Mouse (Mus musculus) neural tube, embryonic 12.5 days (tissue): ENCODE data around the gene Pdrg1. TPM values are rescaled to one million over a fixed set of nuclear protein-coding genes. Genes with fewer than 3 reads are reported as not detected.
A peak's percentile ranks its signal among the peaks of the same experiment; 100 is the strongest.

Source experiments
- ATAC-seq: fragments of 200-750 bp; cut with Nextera tagmentation; 2 replicates; pipeline ENCODE4 v1.8.0; 2017; ENCODE audit warnings: low read depth, mild to moderate bottlenecking, moderate TSS enrichment, moderate library complexity; ENCODE audit not compliant: low FRiP score
- H3K27ac ChIP-seq: fragments of 300-500 bp; sonication (generic); 2 replicates; pipeline ENCODE4 v1.5.1; 2016
- H3K27me3 ChIP-seq: fragments of 300-500 bp; sonication (generic); replicated peaks from 2 replicates; pipeline ENCODE4 v1.6.1; 2016; ENCODE audit warnings: mild to moderate bottlenecking
- H3K36me3 ChIP-seq: fragments of 300-500 bp; sonication (generic); 2 replicates; pipeline ENCODE4 v1.6.1; 2016; ENCODE audit warnings: mild to moderate bottlenecking
- H3K4me1 ChIP-seq: fragments of 300-500 bp; sonication (generic); 2 replicates; pipeline ENCODE4 v1.6.1; 2016
- H3K4me2 ChIP-seq: fragments of 300-500 bp; sonication (generic); replicated peaks from 2 replicates; pipeline ENCODE4 v1.6.1; 2016; ENCODE audit warnings: mild to moderate bottlenecking
- H3K4me3 ChIP-seq: fragments of 300-500 bp; sonication (generic); 2 replicates; pipeline ENCODE4 v1.5.1; 2016
- H3K9ac ChIP-seq: fragments of 300-500 bp; sonication (generic); 2 replicates; pipeline ENCODE4 v1.6.1; 2016; ENCODE audit warnings: mild to moderate bottlenecking
- H3K9me3 ChIP-seq: fragments of 300-500 bp; sonication (generic); 2 replicates; pipeline ENCODE4 v1.6.1; 2016; ENCODE audit warnings: mild to moderate bottlenecking
- WGBS: fragments of 180-500 bp; shearing (Covaris S2); methylation state at CpG from one replicate; pipeline ENCODE4 v1.1.7; 2016; 5-methylcytosine and 5-hydroxymethylcytosine counted together
- polyA plus RNA-seq: library from polyadenylated mRNA; unstranded; fragments of >200 nt; fragmentation: Nextera tagmentation; extraction: Ambion mirVana; gene quantifications from 2 replicates; pipeline ENCODE4 v1.2.1, GENCODE M21; 2016

Pdrg1 gene
- polyA plus RNA-seq, 1 experiment from 2014 or later = 182 TPM

- 46% methylated on average over 9 of the region's 9 CpGs for whole genome bisulfite sequencing
- Histone ChIP-seq H3K36me3 (peaks cover 5% of the 10 kb centered on the region), H3K27me3 (peaks cover 32% of the 10 kb centered on the region), H3K9me3 (no peaks in the 10 kb centered on the region), H3K27ac (no peak overlapping the region), H3K4me1 (0 out of 2 replicates have a peak, but pooled peaks cover 9% of the 10 kb centered on the region), H3K9ac (no peak overlapping the region), H3K4me2 (no peak overlapping the region), H3K4me3 (no peak overlapping the region)
- no peak for ATAC-seq
Measured at GRCm38 (mm10) chr2:153049288-153049996, 34.2 kb upstream of the Pdrg1 start.

DNA sequence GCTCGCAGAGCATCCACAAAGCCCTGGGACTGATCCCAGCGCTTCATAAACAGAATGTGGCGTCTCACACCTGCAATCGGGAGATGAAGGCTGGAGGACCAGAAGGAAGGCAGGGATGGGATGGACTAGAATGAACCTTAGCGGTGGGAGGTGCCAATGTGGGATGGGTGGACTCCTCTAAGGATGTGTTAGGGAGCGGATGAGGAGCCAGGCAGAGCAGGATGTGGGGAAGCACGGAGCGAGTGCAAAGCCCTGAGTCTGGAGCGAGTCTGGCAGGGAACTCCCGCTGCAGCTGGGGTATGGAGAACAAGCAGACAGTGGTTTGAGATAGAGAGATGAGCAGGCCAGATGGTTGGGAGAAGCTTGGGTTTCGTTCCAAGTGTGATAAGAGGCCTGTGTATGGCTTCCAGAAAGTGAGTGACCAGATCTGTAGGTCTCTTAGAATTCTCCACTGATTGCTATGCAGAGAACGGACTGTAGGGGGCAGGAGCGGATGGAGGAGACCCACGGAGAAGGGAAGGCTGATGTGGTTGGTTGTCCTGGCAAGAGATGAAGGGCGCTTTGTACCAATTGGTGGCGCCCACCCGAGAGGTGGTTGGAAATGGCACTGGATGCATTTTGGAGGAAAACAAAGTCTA is 32.7 kb upstream of the Pdrg1 start:
- Histone ChIP-seq H3K27ac (no peak overlapping the region), H3K4me1 (0 out of 2 replicates have a peak, but pooled peaks cover 9% of the 10 kb centered on the region), H3K9ac (no peak overlapping the region), H3K4me2 (no peak overlapping the region), H3K9me3 (no peaks in the 10 kb centered on the region), H3K27me3 (peaks cover 26% of the 10 kb centered on the region), H3K36me3 (no peaks in the 10 kb centered on the region), H3K4me3 (no peak overlapping the region)
- ATAC-seq = no peak
- WGBS = 48% methylated on average over 17 of the region's 17 CpGs

DNA sequence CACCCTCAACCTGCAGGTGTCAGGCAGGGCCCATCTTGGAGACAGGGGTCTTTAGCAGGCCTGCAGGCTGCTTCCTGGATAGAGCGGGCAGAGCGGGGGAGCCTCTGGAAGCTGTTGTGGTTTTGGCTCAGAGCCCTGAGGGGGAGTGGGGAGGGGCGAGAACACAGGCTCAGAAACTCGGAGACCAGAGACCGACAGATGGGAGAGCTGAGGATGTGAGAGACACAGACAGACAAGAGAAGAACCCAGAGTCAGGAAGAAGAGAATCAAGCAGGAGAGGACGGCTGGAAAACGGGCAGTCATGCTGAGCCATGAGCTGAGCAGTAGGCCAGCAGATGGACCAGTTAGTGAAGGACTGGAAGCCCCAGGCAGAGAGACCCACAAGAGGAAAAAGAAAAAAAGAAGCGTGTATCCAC is 30.7 kb upstream of the Pdrg1 start:
- H3K27ac ChIP-seq = no peak overlapping the region
- no peak for ATAC-seq
- H3K4me3 ChIP-seq = no peak overlapping the region
- H3K36me3 ChIP-seq = no peaks in the 10 kb centered on the region
- 0 out of 2 replicates have a peak, but pooled peaks cover 6% of the 10 kb centered on the region for H3K4me1 ChIP-seq
- no peak overlapping the region for H3K4me2 ChIP-seq
- H3K9ac ChIP-seq = 0 out of 2 replicates have a peak overlapping the region, but pooled peaks have one; percentile 26
- no peaks in the 10 kb centered on the region for H3K9me3 ChIP-seq
- 46% methylated on average over 8 of the region's 8 CpGs for WGBS
- 0 out of 2 replicates have a peak, but pooled peaks cover 5% of the 10 kb centered on the region for H3K27me3 ChIP-seq

DNA sequence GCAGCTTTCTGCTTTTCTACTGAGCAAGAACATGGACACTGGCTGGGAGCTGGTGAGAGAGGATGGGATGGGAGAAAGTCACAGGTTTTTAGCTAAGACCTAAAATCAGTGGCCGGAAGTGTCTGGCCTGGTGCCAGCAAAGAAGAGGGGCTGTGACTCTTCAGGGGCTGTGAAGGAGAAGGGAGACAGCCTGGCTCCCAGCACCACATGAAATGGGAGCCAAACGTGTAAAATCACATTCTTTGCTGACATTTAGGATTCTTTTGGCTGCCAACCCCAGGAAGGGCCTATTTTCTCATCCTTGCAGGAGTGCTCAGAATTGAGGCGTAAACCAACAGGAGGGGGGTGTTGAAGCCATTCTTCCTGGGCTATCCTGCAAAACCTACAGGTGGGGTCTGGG is 28.7 kb upstream of the Pdrg1 start:
- H3K4me2 ChIP-seq = no peak overlapping the region
- H3K36me3 ChIP-seq = no peaks in the 10 kb centered on the region
- no peak for ATAC-seq
- 0 out of 2 replicates have a peak, but pooled peaks cover 5% of the 10 kb centered on the region for H3K27me3 ChIP-seq
- no peak overlapping the region for H3K4me3 ChIP-seq
- H3K27ac ChIP-seq = no peak overlapping the region
- 0 out of 2 replicates have a peak, but pooled peaks cover 6% of the 10 kb centered on the region for H3K4me1 ChIP-seq
- no peaks in the 10 kb centered on the region for H3K9me3 ChIP-seq
- 65% methylated on average over 3 of the region's 3 CpGs for WGBS
- no peak overlapping the region for H3K9ac ChIP-seq

GRCm38 (mm10) chr2:153036690-153037089 is 21.5 kb upstream of the Pdrg1 start:
- Histone ChIP-seq H3K4me3 (no peak overlapping the region), H3K9ac (no peak overlapping the region), H3K36me3 (no peaks in the 10 kb centered on the region), H3K27ac (no peak overlapping the region), H3K4me2 (peak overlapping the region; percentile 16; the same call in 1 of the 2 replicates), H3K4me1 (peaks cover 20% of the 10 kb centered on the region), H3K9me3 (no peaks in the 10 kb centered on the region), H3K27me3 (peaks cover 18% of the 10 kb centered on the region)
- WGBS = 32% methylated on average over 2 of the region's 2 CpGs
- no peak for ATAC-seq

GRCm38 (mm10) chr2:153033545-153034230 is 18.5 kb upstream of the Pdrg1 start:
- ATAC-seq = no peak
- Histone ChIP-seq H3K27me3 (peaks cover 37% of the 10 kb centered on the region), H3K4me1 (peaks cover 23% of the 10 kb centered on the region), H3K9me3 (no peaks in the 10 kb centered on the region), H3K4me3 (peak overlapping the region; percentile 65; the same call in 1 of the 2 replicates), H3K36me3 (no peaks in the 10 kb centered on the region), H3K27ac (no peak overlapping the region), H3K4me2 (peak overlapping the region; percentile 88), H3K9ac (0 out of 2 replicates have a peak overlapping the region, but pooled peaks have one; percentile 64)
- WGBS = 70% methylated on average over 5 of the region's 5 CpGs

GRCm38 (mm10) chr2:153032973-153033372 is 17.7 kb upstream of the Pdrg1 start:
- H3K4me2 ChIP-seq = peak overlapping the region; percentile 88
- no peaks in the 10 kb centered on the region for H3K9me3 ChIP-seq
- no peak for ATAC-seq
- peak overlapping the region; percentile 65 for H3K4me3 ChIP-seq
- no peak overlapping the region for H3K27ac ChIP-seq
- peak overlapping the region; percentile 64; the same call in 1 of the 2 replicates for H3K9ac ChIP-seq
- H3K4me1 ChIP-seq = peaks cover 20% of the 10 kb centered on the region
- no peaks in the 10 kb centered on the region for H3K36me3 ChIP-seq
- WGBS = 14% methylated on average over 4 of the region's 4 CpGs
- H3K27me3 ChIP-seq = peaks cover 40% of the 10 kb centered on the region

- Histone ChIP-seq H3K9me3 (no peaks in the 10 kb centered on the region), H3K27ac (peak overlapping the region; percentile 50; the same call in 1 of the 2 replicates), H3K9ac (peak overlapping the region; percentile 64), H3K27me3 (peaks cover 40% of the 10 kb centered on the region), H3K4me3 (peak overlapping the region; percentile 65), H3K4me1 (peaks cover 20% of the 10 kb centered on the region), H3K36me3 (no peaks in the 10 kb centered on the region), H3K4me2 (peak overlapping the region; percentile 88)
- 2% methylated on average over 45 of the region's 58 CpGs for WGBS
- peak; percentile 73 for ATAC-seq
Measured at GRCm38 (mm10) chr2:153032083-153032842, 17.0 kb upstream of the Pdrg1 start.

DNA sequence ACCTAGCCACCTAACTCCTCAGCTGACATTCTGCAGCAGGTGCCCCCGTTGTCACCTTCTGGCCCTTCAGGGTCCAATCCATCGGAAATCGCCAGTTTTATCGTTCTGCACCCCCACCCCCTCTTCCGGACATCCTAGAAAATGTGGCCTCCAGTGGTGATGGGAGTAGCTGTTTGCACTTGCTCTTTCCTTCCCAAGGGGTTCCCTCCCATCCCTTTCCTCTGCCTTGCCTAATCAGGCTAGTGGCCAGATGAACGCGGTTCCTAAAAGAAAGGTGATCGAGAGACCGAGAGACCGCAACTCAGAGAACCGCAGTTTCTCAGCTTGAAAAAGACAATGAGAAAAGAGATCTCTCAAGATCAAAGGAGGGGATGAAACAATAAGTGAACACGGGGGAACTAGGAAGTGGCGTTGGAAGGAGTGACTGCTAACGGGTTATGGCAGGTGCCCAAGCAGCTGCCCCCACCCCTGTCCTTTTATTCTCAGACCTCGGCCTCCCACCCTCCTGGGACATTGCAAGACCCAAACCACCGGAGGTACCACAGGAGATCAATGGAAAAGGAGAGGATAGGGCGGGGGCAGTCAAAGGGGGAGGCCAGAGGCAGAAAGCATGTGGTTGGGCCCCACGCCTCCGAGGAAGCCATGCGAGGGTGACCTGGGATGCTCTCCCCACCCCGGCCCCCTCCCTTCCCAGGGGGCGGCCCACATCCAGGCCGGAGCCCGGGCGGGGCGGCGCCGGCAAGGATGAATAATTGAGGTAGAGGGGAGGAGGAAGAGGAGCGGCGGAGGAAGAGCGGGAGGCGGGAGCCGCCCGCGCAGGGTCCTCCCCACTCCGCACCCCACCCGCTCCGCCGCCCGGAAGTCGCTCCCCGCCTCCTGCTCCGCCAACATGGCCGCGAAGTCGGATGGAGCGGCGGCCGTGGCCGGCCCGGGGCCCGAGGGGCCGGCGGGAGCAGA is 16.2 kb upstream of the Pdrg1 start, which contains the start of gene Xkr7:
Xkr7 (plus strand) TSS at position 727 of the 957 bp plus-strand sequence.
- H3K9me3 ChIP-seq = no peaks in the 10 kb centered on the region
- no peaks in the 10 kb centered on the region for H3K36me3 ChIP-seq
- peaks cover 20% of the 10 kb centered on the region for H3K4me1 ChIP-seq
- under 1% methylated on average over 51 of the region's 54 CpGs for WGBS
- ATAC-seq = peak; percentile 75
- peak within 1 kb of the TSS; percentile 50; the same call in 1 of the 2 replicates for H3K27ac ChIP-seq
- peak within 1 kb of the TSS; percentile 65 for H3K4me3 ChIP-seq
- H3K9ac ChIP-seq = peak within 1 kb of the TSS; percentile 64
- H3K27me3 ChIP-seq = peaks cover 40% of the 10 kb centered on the region
- peak within 1 kb of the TSS; percentile 88 for H3K4me2 ChIP-seq

DNA sequence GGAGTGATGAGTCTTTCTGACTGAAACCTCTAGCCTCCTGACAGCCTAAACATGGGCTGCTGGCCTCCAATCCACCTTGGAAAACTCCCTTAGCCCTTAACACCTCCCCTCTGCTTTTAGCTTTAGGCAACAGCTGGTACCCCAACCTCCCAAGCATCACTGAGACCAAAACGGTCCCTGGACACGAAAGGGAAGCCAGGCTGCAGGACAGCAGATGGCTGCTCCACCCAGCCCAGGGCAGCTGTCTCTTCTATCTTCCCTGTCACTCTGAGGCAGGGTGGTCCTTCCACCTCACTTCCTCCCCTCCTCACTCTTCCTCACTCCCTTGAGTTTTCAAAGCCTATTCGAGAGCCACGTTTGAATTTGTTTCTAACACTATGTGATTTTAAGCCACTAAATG is 15.2 kb upstream of the Pdrg1 start:
- peaks cover 40% of the 10 kb centered on the region for H3K27me3 ChIP-seq

More for the DNA sequence above, 15.2 kb upstream of the Pdrg1 start:
- H3K9ac ChIP-seq = no peak overlapping the region
- H3K27ac ChIP-seq = no peak overlapping the region
- no peak overlapping the region; the same call in 1 of the 2 replicates for H3K4me2 ChIP-seq
- ATAC-seq = no peak
- H3K4me1 ChIP-seq = peaks cover 20% of the 10 kb centered on the region
- no peaks in the 10 kb centered on the region for H3K9me3 ChIP-seq
- no peaks in the 10 kb centered on the region for H3K36me3 ChIP-seq
- 18% methylated on average over 4 of the region's 4 CpGs for WGBS
- H3K4me3 ChIP-seq = no peak overlapping the region
